Comparison of ENCODE assay signal across 9 mouse cellular contexts in the genomic region with DNA sequence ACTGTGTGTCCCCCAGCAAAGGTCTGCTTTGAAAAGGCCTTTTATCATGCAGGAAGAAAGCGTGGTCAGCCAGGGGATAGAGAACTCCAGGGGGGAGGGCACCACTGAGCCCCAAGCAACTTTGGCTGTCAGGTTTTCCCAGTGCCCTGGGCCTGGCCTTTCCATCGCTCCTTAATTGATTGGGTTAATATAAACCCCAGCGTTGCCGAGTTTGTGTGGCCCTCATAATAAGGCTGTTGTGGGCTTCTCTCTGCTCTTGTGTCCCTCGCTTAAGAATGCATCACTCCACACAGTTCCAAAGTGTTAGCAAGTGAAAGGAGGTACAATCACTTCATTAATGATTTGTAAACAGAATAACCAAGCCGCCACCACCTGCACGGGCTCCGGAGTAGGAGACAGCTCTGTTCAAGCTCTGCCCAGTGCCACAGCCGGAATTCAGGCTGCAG.
DNase-seq lines count a peak whose midpoint lies in the region; ATAC-seq and TF ChIP-seq lines count a peak whose summit lies in the region.
"Had no signal": no experiment of that assay in that cellular context is flagged by ENCODE, and none has a peak within 500 bp of the region (broad histone marks: within the 10 kb centered on the region; RNA-seq: fewer than 3 reads in every experiment).

No protein-coding gene starts in this region.

- H3K9me3 ChIP-seq in forebrain, embryonic 15.5 days, result no peaks in the 10 kb centered on the region
- no peaks in the 10 kb centered on the region for H3K9me3 ChIP-seq in neural tube, embryonic 13.5 days

- peaks cover 19% of the 10 kb centered on the region for H3K4me1 ChIP-seq in forebrain, embryonic 15.5 days
- peaks cover 27% of the 10 kb centered on the region; the same call in 1 of the 2 replicates for H3K4me1 ChIP-seq in neural tube, embryonic 13.5 days (replicated peaks)

- peaks cover 10% of the 10 kb centered on the region for H3K27me3 ChIP-seq in forebrain, embryonic 15.5 days
- H3K27me3 ChIP-seq in neural tube, embryonic 13.5 days, result peaks cover 11% of the 10 kb centered on the region; the same call in 1 of the 2 replicates

- no peak overlapping the region for H3K9ac ChIP-seq in forebrain, embryonic 15.5 days (replicated peaks)
- no peak overlapping the region for H3K9ac ChIP-seq in neural tube, embryonic 13.5 days
- H3K9ac ChIP-seq: liver, embryonic 14.5 days had no signal

- TF ChIP-seq CTCF in gastrocnemius, adult 2 months (IDR thresholded peaks at IDR 0.05), result no peak

- peak; percentile 71 for ATAC-seq in forebrain, embryonic 15.5 days (replicated peaks)
- peak; percentile 87 for ATAC-seq in neural tube, embryonic 13.5 days (ENCODE audit: low read depth)

- DNase-seq in left cerebral cortex, postnatal 4 days, result peak; percentile 20
- no peak for DNase-seq in left cerebral cortex, adult 11 months (ENCODE audit: low spot score)
- DNase-seq in kidney, postnatal 10 days, result peak; percentile 44
- no peak for DNase-seq in gastrocnemius, adult 2 months
- no peak for DNase-seq in B cell, adult 2 months
- DNase-seq in ovary, postnatal 36 days (ENCODE audit: low spot score), result no peak

- peak overlapping the region; percentile 71 for H3K27ac ChIP-seq in forebrain, embryonic 15.5 days (replicated peaks)
- H3K27ac ChIP-seq in neural tube, embryonic 13.5 days (replicated peaks), result 0 out of 2 replicates have a peak overlapping the region, but pooled peaks have one; percentile 9
- no peak overlapping the region for H3K27ac ChIP-seq in gastrocnemius, adult 2 months
- H3K27ac ChIP-seq: liver, embryonic 14.5 days had no signal

- H3K4me3 ChIP-seq in forebrain, embryonic 15.5 days, result no peak overlapping the region
- H3K4me3 ChIP-seq in neural tube, embryonic 13.5 days, result no peak overlapping the region
- H3K4me3 ChIP-seq in gastrocnemius, adult 2 months, result no peak overlapping the region

- H3K36me3 ChIP-seq in forebrain, embryonic 15.5 days, result no peaks in the 10 kb centered on the region
- no peaks in the 10 kb centered on the region for H3K36me3 ChIP-seq in neural tube, embryonic 13.5 days

- intact Hi-C loops in left cerebral cortex, postnatal 4 days (cut with DNase I), result no loop called here
- intact Hi-C loops in gastrocnemius, adult 2 months (cut with DNase I), result no loop called here

- peak overlapping the region; percentile 30; the same call in 1 of the 2 replicates for H3K4me2 ChIP-seq in forebrain, embryonic 15.5 days (replicated peaks)
- H3K4me2 ChIP-seq in neural tube, embryonic 13.5 days, result no peak overlapping the region

- 4% methylated on average over 9 of the region's 9 CpGs for WGBS in forebrain, embryonic 15.5 days
- WGBS in neural tube, embryonic 13.5 days, result 5% methylated on average over 9 of the region's 9 CpGs

Comparison
In these comparisons a context has a peak if more than half of its experiments do, and no peak if none do; other contexts are left out.
1. DNase-seq: peak in left cerebral cortex, postnatal 4 days (single experiment) and kidney, postnatal 10 days (single experiment); none in left cerebral cortex, adult 11 months (single experiment), gastrocnemius, adult 2 months (single experiment), B cell, adult 2 months (0 of 2) and ovary, postnatal 36 days (single experiment).